Mouse (Mus musculus): ENCODE measurements at regions not wholly inside any gene's neighbourhood (a gene's known extent, or its start where the extent isn't known, plus 50 kb on each side); places are given as distances from the start of the nearest gene placed in this dataset.

GRCm38 (mm10) chr3:50548568-50548967 is 105.2 kb upstream of the Slc7a11 start:
- no peak for DNase-seq (ENCODE audit: low read depth, low spot score)

- DNase-seq (ENCODE audit: low read depth, low spot score): no peak
These were observed 87.2 kb upstream of the Slc7a11 start for GRCm38 (mm10) chr3:50530654-50531053.

GRCm38 (mm10) chr3:50524006-50524405 is 80.6 kb upstream of the Slc7a11 start:
- DNase-seq (ENCODE audit: low read depth, low spot score): no peak

GRCm38 (mm10) chr3:50507211-50507610 is 63.8 kb upstream of the Slc7a11 start:
- DNase-seq (ENCODE audit: low read depth, low spot score): no peak

Data from brain, adult 2 months (tissue).